Mouse (Mus musculus) retina, adult 2 months (tissue): ENCODE data around the gene Arl6.

Source experiments
- DNase-seq: peaks from one replicate; pipeline ENCODE4 v3.0.0-alpha.2; 2012; ENCODE audit warnings: low read depth, low spot score

Arl6 gene

DNA sequence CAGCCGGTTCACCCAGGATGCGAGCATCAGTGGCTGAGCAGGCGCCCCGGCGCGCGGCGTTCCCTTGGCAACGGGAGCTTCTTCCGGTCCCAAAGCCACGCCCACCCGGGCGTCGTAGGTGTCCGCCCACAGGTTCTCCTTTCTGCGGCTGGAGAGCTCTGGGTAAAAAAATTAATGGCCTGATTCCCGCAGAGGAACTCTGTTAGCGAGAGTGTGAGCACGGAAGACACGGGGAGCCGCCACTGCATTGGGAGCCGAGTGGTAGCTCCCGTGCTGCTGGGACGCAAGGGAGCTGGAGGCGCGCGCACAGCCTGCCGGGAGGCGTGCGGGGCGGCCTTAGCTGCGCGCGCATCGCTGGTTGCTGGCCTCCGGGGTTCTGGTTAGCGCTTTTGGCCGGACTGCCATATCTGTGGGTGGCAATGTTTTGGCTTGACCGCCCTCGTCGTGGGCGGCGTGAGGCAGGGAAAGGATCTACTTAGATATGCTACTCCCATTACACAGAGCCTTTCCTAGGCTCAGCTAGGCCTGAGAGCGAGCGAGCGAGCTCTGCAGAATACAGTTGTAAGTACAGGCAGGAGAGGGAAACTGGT, at the start of gene Arl6:
Gene Arl6, minus strand, starts transcription at position 290 of the 590 bp plus-strand sequence.
- DNase-seq = peak; percentile 84

DNA sequence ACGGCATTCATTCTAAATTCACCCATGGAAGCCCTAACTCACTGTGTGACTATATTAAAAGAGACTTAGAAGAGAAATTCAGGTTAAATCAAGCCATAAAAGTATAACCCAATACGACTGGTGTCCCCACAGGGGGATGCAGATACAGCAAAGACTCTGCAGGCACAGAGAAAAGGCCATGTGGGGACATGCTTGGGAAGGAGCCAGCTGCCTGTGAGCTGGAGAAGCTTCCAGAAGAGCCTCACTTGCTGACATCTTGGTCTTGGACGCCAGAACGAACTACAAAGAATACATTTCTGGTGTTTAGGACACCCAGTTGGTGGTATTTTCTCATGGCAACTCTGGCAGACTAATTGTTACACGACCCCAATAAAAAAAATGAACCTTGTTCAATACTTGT, 45.9 kb upstream of the Arl6 start:
- no peak for DNase-seq

DNA sequence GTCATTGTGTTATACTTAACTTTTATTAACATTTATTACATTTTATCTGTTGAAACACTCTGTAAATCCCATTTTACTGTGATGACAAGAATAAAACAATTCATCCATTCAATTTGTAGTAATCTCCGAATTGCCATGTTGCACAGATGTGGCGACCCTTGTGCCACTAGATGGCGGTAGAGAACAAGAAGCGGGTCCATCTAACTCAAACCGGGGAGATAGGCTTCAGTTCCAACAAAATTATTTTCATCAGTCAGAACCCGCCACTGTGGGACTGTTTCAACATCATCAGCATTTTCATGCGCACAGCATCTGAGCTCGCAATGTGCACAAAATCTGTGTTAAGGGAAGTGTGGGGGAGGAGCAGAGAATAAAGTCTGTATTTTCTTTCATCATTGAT, 44.2 kb upstream of the Arl6 start:
- DNase-seq = peak; percentile 59

DNA sequence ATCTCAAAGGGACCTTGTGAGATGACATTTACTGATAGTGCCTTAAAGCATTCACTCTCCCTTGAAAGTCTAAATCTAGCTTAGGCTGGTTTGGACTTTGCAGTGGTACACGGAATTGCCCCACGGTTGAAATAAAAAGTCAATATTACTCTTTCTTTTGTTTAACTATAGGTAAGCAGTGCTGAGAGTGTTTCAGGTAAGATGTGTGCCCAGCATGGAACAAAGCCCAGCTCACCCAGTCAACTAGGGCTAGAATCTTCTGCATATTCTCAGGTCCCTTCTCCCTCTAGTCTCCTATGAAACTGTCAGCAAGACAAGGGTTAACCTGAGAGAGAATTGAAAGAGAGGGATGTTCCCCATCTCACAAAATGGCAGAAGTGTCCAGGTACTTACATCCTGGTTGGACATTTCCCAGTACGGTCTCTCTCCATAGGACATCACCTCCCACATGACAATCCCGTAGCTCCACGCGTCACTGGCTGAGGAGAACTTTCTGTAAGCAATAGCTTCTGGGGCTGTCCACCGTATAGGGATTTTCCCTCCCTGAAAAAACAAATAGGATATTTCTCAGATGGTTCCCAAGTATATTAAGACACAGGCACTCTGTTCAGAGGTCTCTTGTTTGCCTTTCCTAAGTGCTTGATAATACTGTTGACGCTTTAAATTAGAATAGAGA, 43.2 kb upstream of the Arl6 start:
- DNase-seq = no peak

DNA sequence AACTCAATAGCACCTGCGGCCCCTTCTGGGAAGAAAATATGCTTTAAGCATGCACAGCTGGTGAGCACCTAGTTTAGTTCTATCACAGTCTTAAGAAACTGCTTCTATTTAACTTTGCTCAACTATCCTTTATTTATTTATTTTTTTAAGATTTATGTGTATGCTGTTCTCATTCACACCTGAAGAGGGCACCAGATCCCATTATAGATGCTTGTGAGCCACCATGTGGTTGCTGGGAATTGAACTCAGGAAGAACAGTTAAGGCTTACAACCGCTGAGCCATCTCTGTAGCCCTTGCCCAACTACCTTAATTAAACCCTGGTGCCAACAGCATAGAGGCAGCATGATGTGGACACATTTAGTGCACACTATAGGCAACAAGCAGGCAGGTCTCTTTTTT, 27.7 kb upstream of the Arl6 start:
- no peak for DNase-seq

DNA sequence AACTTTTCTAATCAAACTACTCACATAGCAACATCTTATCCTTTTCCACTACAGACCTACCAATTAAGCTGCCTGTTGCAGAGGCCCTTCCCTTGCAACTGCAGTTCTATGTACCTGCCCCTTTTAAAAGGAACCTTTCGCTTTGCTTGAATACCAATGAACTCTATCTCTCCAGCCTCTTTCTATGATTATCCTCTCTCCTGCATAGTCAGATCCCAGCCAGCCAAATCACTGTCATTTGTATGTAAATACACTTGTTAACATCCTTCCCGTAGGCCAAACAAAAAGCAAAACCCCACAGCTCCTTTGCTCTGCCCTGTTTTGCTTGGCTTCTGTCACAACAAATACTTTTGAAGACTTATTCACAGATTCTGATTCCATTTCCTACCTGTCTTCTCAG, 4.6 kb upstream of the Arl6 start:
- no peak for DNase-seq

DNA sequence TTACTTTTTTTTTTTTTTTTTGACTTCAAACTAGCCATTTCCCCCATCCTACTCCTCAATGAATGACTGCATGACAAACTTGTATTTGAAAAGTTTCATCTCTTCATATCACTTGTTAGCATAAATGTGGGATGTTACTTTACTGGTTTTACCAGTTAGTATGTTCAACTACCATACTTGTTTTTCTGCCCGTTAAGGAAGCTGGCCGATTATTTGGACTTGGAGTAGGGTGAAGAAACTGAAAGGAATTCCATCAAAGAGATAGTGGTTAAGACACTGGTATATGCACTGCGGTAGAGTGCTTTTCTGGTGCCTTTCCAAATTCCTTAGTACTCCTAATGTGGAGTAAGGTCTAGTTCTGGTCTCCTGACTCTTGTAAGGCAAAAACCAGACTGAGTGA, 794 bp upstream of the Arl6 start:
- no peak for DNase-seq

DNA sequence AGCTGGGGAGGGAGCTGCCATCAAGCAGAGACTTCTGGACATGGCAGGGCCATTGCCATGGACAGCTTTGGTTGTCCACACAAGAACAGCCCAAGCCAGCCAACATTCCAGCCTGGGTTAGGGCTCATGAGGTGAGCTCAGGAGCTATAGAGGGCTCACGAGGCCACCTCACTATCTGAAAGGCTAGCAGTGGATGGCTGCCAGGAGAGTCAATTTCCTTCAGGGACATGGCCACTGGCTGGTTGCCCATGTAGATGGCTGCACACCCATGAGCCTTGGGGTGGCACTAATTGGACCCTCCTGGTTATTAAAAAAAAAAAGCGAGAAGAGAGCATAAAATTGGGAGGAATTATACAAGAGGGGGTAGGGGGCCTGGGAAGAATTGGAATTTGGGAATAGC, 4.6 kb downstream of the Arl6 start:
- DNase-seq = no peak

DNA sequence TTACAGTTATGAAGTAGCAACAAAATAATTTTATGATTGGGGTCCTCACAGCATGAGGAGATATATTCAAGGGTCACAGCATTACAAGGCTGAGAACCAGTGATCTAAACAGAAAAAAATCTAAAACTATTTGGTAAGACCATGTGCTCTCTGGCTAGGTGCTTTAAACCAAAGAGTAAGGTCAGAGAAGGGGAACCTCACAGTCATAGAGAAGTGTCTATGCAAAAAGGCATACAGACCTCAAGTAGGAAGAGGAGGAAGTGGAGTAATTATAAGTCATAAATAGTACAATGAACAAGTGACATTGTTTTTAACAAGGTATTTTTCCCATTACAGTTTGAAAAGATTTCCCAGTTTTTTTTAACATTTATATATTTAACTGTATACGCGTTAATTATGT, 17.6 kb downstream of the Arl6 start:
- no peak for DNase-seq

DNA sequence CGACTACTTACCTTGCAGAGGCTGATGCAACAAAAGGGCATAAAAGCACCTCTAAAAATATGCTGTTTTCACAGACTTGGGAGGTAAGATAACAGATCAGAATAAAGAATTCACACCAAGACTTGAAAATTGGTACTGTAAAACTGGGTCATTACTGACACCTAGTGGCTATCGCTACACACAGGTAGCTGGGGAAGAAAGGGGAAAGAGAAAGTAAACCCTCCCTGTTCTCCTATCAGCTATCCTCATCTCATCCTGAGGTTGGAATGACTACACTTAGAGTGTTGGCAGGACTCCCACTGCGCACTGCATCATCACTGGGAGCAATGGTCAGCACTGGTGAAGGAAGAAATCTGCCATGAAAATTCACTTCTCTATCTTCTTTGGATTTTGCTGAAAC, 22.0 kb downstream of the Arl6 start:
- no peak for DNase-seq

DNA sequence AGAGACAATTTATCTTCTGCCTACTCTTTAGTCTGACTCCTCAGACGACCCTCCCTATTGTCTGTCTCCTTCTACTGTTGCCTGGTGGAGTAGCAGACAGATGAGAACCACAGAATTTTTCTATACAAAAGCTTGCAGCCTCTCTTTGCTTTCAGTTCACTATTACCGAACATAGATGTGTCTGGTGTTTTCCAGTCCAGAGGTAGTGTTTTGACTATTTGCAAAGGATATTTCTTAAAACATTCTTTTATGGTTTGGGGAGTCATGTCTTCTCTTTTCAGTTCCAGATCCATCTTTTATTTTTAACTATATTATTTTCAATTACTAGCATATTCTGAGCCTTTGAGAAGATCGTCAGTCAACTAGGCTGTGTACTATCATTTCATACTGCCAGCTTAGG, 23.5 kb downstream of the Arl6 start:
- no peak for DNase-seq

DNA sequence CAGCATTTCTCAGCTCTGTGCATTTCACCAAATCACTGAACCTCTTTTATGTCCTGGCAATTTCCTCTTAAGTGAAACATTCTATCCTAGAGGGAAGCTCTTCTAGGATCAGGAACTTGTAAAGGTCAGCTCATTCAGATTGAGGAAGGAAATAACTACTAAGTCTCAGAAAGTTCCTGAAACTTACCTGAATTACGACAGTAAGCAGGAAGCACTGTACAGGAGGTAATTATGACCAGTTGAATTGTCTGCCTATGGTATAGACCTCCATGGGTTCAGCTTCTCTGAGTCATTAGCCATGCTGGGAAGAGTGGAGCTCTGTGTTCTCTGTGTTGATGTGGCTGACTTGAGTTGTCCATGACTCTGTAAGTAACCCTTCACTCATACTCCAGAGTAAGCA, 28.4 kb downstream of the Arl6 start:
- no peak for DNase-seq

DNA sequence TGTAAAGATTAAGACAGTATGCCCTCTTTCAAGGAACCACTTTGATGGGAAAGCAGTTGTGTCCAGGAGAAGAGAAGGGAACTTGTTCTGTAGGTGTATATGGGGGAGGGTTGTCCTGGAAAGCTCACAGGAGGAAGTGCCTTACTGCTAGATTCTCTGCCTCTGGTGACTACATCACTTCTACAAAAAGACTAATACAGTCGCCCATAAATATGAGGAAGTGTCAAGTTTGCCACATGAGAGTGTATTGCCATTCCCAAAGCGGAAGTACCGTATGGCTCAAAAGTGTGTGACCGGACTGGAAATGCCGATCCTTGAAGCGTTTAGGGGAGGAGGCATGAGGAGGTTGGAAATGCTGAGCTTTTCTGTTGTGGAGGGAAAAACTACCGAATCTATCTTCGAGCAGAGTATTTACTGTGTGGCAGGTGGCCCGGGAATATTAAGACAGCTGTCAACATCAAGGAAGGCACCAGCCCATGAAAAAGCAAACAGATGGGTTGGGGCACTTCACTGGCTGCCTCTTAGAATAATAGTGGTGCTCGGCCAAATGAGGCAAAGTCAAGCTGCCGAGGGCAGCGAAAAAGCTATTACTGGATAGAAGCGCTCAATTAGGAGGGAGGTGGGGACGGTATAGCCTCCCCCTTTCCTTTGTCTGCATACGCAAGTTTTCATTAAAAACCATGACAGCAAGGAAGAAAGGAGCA, 35.0 kb downstream of the Arl6 start:
- no peak for DNase-seq

DNA sequence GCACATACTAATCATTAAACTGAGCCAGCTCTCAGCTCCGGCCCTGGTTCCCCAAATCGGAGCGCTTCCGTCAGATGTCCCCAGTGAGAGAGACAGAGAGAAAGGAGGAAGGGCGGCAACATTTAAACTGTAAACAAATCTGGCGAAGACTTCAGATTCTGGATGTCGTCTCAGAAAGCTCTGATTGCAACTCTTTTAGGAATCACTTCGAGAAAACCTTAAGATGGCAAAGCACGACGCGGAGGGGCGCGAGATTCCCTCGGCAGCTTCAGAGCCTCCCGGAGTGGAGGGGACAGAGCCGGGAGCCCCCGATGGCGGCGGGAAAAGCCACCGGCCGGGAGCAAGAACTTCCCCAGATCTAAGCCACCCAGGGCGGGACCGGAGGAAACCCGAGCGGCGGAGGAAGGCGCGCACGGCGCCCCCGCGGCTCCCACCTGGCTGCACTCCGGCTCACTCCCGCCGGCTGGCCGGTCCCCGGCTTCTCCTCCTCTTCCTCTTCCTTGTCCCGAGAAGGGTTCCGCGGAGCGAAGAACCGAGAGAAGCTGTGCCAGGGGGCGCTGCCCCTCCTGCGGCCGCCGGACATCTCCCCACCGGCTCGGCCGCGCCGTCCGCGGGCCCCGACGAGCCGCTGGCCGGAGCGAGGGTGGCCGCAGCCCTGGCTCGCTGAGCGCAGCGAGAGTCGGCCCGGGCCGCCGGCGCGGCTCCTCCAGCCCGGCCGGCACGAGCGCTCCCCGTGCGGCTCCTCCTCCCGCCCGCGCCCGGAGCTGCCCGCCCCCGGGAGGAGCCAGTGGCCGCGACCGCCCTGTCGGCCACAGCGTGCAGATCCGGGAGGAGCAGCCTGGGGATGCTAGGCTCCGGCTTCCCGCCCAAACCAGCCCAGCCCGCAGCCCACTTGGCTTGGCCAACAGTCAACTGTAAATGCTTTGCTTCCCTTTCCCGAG, 38.6 kb downstream of the Arl6 start, which contains the start of gene Crybg3:
Gene Crybg3, minus strand, starts transcription at position 669 of the 941 bp plus-strand sequence.
- no peak for DNase-seq

DNA sequence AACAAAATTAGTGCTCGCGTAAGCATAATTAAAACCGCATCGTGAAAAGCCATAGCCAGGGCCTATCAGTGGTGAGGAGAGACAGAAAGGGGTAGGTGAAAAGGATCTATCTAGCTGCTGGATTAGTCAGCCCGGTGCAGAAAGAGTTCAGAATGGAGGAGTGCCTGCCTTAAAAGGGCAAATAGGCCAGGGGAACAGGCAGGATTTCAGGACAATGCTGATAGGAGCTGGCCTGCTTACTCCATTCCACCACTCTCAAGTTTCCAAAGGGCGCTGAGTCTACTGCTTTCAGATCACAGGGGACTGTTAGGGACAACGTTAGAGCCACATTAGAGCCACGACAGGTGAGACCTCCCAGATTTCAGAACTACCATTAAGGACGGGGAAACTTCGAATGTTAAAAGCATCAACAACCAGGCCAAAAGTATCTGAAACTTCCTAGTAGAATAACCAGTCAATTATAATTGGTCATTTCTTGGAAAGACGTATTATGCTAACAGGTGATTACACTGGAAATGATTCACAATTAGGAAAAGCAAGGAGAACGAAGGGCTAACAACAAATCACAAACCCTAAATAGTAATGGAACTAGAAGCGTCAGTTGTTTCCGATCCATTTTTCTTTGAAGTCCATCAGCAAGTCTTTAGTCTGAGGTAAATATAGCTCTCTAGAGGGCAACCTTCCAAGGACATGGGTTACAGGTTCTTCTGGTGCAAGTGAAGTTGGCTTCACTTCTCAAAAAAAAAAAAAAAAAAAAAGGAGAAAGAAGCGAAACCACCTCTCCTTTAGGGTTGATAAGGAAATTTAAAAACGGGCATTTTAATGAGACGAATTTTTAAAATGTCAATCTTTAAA, 39.6 kb downstream of the Arl6 start:
- peak; percentile 42 for DNase-seq

DNA sequence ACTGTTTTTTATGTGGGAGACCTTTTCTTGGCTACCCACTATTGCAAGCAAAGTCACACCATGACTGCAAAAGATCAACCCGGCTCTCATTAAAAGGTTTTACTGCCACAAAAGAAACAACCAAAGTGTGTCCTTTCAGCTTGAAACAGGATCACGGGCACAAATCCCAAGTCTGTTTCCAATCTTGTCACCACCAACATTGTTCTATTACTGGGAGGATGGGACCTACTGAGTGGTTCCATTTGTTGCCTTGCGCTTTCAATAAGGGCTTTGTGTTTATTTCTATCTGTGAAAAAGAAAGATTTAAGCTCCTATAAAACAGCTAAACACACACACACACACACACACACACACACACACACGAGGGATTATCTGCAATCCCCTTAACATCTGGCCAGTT, 40.2 kb downstream of the Arl6 start:
- DNase-seq = no peak

DNA sequence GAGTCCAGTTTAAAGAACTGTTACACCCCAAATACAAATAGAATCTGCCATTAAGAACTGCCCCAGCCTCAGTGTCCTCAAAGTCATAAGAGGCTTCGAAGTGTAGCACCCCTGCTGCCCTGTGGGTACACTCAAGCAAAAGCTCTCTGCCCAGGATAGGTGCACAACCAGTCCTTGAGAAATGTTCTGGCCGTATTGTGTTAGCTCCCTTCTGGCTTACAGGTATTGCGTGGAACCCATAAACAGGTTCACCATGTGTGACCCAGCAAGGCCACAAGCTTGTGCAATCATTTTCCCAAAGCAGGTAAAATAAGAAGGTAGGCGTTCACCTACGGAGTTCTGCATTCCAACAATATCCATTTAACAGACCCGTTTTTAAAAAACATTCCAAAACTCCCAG, 41.9 kb downstream of the Arl6 start:
- DNase-seq = no peak

DNA sequence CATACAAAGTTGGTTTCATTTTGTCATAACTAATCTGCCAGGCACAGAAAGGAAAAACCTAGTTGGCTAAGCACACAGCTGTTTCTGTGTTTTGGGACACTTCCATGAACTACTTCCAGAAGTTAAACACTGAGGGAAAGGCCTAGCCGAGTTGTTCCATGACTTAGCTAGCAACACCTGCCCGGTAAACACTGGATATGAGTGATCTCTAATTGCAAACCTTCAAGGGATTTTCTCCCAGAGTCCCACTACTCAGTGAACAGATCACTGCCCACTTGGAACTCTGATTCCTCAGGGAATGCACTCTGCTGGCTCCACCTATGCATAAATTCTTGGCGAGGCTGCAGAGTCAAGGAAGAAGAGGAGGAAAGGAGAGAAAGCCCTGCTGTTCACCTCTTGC, 44.5 kb downstream of the Arl6 start:
- no peak for DNase-seq

DNA sequence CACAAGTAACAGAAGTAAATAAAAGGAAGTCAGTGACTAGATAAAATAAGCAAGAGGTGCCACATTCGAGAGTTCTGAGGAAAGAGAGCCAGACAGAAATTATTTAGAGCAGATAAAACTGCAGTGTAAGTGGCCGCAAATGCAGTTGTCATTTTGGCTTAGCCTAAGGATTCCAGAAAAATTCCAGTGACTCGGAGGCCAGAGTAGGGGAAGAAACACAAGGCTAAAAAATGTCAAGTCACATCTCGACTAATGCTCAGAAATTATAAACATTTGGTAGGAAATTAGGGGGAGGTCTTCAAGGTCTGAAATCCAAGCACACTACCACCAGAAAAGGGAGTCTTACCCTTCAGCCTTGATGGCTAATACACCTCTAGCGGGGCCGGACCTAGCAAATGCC, 48.4 kb downstream of the Arl6 start:
- no peak for DNase-seq

DNA sequence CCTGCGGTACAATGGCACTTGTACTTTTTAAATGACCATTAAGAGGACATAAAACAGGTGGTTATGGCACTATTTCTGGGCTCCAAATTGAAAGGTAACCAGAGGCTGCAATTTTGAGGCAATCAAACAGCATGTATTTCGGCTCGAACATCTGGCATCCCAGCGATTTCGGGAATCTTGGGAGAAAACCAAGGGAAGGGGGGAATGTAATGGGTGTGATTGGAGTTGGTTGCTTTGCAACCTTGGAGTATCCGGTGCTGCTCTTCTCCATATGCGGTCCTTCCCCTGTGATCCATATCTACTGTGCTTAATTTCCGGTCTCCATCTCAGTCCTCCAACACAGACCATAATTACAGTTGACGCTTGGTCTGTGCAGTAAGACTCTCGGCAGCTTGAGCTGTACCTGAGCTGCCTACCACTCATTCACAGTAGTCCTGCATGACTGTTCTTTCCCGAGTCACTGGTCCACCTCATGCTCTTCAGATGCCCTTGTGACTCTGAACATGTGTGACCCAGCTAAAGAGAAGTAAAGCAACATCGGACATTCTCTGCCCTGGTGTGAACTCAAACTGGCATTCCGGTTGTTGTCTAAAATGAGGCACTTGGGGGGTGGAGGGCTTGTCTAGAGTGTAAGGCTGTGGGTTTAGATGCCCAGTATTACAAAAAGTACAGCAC, 50.7 kb downstream of the Arl6 start:
- no peak for DNase-seq

DNA sequence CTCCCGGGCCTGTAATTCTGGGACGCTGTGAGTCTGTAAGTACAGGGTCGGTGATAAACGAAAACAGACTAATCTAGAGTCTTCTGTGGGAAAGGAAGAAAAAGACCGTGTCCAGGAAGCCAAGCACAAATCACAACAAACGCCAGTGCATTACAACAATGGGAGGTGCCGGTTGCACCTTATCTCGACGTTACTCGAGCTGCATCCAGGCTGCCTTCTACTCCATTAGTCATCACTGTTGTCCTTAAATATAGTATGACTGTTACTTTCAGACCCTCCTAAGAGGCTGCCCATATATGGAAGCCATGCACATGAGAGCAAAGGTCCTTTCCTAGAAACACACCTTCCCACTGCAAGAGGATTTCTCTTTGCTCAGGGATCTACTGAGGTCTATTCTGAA, 51.4 kb downstream of the Arl6 start:
- DNase-seq = no peak
